Mouse (Mus musculus): ENCODE data around the gene Mmp21.
"Not testable (repeated sequence)": the region's sequence is repeated elsewhere in the genome, so short reads cannot be mapped to it uniquely, and the experiment has no call there.

Gene Mmp21

GRCm38 (mm10) chr7:133679961-133680360 lies at the start of gene Mmp21:
Gene Mmp21 (minus strand): TSS chr7:133680061.
- CTCF ChIA-PET = no interaction called here

GRCm38 (mm10) chr7:133729351-133729750 lies 49.5 kb upstream of the Mmp21 start:
- CTCF ChIA-PET = no interaction called here

DNA sequence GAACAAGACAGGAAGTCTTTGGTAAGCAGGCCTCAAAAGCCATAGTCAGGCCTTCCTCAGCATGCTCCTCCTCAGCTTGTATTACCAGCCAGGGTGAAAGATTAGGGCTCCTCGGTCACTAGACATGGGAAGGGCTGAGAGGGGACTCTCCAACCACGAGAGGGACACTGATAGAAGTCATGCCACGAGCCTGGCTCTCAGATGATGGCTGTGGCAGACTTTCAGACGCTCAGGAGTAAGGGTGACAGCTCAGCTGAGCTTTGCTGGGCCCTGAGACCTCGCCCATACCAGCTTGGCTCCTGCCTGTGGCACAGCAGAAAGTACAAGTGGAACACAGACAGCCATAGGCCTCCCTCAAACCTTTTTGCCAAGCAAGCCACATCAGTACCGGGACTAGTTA lies 47.2 kb upstream of the Mmp21 start:
- CTCF ChIA-PET = no interaction called here

- CTCF ChIA-PET = no interaction called here
Measured at GRCm38 (mm10) chr7:133725571-133725970, 45.7 kb upstream of the Mmp21 start.

- CTCF ChIA-PET = no interaction called here
Measured at GRCm38 (mm10) chr7:133724844-133725243, 45.0 kb upstream of the Mmp21 start.

- CTCF ChIA-PET = interaction anchor here (0.7 kb wide), 1 partner anchor 110 kb away, joined by 5 read pairs; no protein-coding TSS in a partner anchor
Measured at GRCm38 (mm10) chr7:133720616-133721015, 40.8 kb upstream of the Mmp21 start.

DNA sequence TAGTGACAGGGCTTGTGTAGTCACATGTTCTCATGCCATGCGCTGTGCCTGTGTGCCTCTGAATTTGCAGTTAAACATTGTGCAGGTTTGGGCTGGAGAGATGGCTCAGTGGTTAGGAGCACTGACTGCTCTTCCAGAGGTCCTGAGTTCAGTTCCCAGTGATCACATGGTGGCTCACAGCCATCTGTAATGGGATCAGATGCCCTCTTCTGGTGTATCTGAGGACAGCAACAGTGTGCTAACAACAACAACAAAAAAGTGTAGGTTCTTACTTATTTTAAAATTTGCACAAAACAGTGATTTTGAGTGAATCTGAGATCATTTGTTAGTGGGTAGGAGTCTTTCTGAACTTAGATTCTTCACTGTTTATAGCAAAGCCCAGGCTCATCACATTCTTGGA lies 38.7 kb upstream of the Mmp21 start:
- CTCF ChIA-PET = no interaction called here

DNA sequence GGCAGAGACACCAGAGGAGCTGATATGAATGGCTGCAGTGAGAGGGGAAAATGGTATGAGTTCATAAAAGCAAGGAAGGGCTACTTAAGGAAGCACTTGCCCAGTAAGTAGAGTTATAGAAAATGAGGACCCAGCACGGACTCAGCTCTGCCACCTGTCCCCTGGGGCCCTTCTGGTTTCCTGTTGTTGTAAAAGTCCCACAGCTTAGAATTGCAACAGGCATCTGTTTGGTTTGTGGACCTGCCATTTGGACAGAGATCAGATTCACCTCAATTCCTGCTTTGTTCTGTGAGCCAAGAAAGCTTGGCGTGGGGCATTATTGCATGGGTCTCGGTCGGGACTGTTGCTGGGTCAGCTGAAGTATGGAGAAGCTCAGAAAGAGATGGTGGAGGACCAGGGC lies 35.5 kb upstream of the Mmp21 start:
- CTCF ChIA-PET = no interaction called here

GRCm38 (mm10) chr7:133707301-133707700 lies 27.4 kb upstream of the Mmp21 start:
- CTCF ChIA-PET = interaction anchor here (0.8 to 1.1 kb wide), 2 partner anchors 9 to 10 kb away, joined by 3 to 4 read pairs; no protein-coding TSS in a partner anchor

- CTCF ChIA-PET = no interaction called here
Measured at GRCm38 (mm10) chr7:133703906-133704305, 24.0 kb upstream of the Mmp21 start.

GRCm38 (mm10) chr7:133702333-133702732 lies 22.5 kb upstream of the Mmp21 start:
- CTCF ChIA-PET = no interaction called here

GRCm38 (mm10) chr7:133701366-133701765 lies 21.5 kb upstream of the Mmp21 start:
- CTCF ChIA-PET = no interaction called here

DNA sequence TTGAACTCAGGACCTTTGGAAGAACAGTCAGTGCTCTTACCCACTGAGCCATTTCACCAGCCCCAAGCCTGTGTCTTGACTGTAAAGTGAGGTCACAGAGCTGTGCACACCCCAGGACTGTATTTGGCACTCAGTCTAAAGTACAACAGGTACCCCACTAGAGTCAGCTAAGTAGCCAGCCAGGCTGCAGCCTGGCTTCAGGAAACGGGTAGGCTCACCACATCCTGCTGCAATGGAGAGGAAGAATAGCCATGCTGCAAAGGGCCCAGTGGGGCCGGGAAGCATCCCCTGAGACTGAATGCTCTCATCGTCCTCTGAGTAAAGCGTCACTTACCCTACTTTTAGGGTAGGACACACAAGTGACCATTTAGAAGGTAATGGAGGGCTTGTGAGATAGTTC lies 20.0 kb upstream of the Mmp21 start:
- CTCF ChIA-PET = no interaction called here

- CTCF ChIA-PET = interaction anchor here (0.5 to 0.9 kb wide), 2 partner anchors 9 to 110 kb away, joined by 3 to 4 read pairs; no protein-coding TSS in a partner anchor
Measured at GRCm38 (mm10) chr7:133698021-133698709, 18.3 kb upstream of the Mmp21 start.

GRCm38 (mm10) chr7:133685644-133686043 lies 5.8 kb upstream of the Mmp21 start:
- CTCF ChIA-PET = not testable (repeated sequence)

- CTCF ChIA-PET = no interaction called here
Measured at GRCm38 (mm10) chr7:133684701-133685100, 4.8 kb upstream of the Mmp21 start.

- CTCF ChIA-PET = no interaction called here
Measured at GRCm38 (mm10) chr7:133684110-133684509, 4.2 kb upstream of the Mmp21 start.

DNA sequence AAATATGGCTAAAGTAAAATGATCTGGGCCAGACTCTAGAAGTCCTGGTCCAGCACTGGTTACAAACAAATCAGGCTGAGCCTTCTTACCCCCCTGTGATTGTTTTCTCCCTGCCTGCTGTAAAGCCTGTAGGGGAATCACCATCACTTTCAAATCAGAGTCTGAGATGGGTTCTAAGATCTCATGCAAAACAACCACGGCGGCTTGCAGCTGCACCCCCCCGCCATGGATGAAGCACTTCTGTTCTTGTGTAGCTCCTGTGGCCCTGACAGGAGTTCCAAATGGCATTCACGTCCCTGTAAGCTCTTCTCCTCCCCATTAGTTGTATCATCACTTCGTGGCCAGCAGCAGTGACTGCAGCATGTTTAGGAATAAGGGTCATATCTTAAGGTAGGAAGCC lies 3.8 kb upstream of the Mmp21 start:
- CTCF ChIA-PET = no interaction called here

DNA sequence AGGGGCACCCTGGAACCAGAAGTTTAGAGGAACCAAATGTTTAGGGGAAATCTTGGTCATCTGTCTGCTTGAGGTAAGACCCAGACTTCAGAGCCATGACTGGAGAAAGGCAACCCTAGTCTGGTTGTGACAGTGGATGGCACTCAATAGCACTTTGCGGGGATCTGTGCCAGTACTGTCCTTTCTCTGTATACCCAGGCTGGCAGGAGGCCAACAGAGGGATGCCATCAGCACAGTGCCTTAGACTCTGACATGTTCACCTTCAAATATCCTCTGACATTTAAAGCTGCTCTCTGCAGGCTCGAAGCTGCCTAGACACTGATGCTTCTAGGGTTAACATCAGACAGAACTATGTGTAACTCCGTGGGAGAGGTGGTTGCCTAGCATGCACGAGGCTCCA lies 422 bp downstream of the Mmp21 start:
- CTCF ChIA-PET = no interaction called here

- CTCF ChIA-PET = no interaction called here
Measured at GRCm38 (mm10) chr7:133678716-133679115, 1.1 kb downstream of the Mmp21 start.

DNA sequence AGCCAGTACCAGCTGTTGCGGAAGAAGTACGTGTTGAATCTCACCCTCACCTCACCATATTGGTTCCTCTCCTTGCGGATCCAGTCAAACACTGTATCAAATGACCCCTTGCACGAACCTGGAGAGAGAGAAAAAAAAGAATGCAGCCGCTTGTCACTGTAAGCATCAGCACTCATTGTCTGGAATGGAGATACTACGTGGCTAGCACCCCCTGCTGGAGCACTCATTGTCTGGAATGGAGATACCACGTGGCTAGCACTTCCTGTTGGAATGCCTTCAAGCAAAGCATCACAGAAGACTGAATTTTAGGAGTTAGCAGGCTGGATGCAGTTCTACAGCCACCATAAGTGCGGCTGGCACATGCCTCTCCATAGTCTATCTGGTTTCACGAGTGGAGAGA lies 3.9 kb downstream of the Mmp21 start:
- CTCF ChIA-PET = no interaction called here

DNA sequence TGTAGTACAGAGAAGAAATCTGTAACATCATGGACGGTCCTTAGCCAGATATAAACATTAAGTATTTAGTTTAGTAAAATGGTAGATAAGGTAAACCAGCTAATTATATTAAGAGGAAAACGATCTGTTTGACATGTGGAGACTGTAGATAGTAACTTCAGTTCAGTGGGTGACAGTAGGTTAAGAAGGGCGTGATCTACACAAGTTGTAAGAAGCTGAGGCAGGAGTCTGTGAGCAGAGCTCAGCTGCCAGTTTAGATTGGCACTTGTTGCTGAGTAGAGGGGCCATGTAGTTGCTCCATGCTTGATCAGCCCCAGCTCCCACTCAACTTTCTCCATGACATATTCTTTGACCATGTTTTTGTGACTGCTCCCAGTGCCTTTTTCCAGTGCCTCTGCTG lies 9.0 kb downstream of the Mmp21 start:
- CTCF ChIA-PET = no interaction called here

DNA sequence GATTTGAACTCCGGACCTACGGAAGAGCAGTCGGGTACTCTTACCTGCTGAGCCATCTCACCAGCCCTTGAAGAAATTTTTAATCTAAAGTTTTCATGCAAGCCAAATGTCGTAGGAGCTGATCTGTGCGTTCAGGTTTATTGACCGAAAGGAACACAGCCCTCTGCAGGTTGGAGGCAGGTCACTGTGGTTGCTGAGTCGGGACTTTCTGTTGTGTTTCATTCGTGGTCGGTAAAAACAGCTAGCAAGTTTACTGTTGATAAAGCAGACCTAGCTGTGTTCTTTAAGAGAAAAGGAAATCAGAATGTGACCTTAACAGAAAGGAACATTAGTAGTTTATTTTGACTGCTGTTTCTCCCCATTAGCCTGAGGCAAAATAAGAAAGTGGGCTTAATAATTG lies 9.9 kb downstream of the Mmp21 start:
- CTCF ChIA-PET = no interaction called here

DNA sequence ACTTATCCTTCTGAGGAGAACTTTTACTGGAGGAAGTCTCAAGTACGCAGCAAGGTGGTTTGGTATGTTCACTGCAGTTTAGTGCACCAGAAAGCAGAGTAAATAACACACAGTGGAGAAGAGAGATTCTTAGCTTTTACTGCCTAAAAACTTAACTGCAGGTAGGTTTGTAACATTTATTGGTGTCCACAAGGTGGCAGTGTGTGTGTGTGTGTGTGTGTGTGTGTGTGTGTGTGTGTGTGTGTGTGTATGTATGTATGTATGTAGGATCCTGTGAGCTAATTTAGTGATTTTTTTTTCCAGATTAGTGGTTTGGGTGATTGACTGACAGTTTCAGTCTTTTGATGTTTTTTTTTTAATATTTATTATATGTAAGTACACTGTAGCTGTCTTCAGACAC lies 10.8 kb downstream of the Mmp21 start:
- CTCF ChIA-PET = interaction anchor here (0.6 kb wide), 1 partner anchor 86 kb away, joined by 3 read pairs; no protein-coding TSS in a partner anchor
